Mouse (Mus musculus) hindbrain, postnatal 0 days (tissue): ENCODE measurements around the gene Frrs1l. TPM values are rescaled to one million over a fixed set of nuclear protein-coding genes. Genes with fewer than 3 reads are reported as not detected.

Experiments used
- ATAC-seq: fragments of 200-750 bp; cut with Nextera tagmentation; 2 replicates; pipeline ENCODE4 v1.8.0; 2017; ENCODE audit warnings: mild to moderate bottlenecking, moderate TSS enrichment, moderate library complexity
- DNase-seq: peaks from one replicate; pipeline ENCODE4 v3.0.0-alpha.2; 2015; ENCODE audit warnings: low spot score
- H3K27ac ChIP-seq: fragments of 300-500 bp; sonication (generic); 2 replicates; pipeline ENCODE4 v1.5.1; 2014; ENCODE audit warnings: mild to moderate bottlenecking
- H3K27me3 ChIP-seq: fragments of 300-500 bp; sonication (generic); 2 replicates; pipeline ENCODE4 v1.6.1; 2014; ENCODE audit warnings: low read length, mixed read lengths; ENCODE audit not compliant: insufficient read depth
- H3K36me3 ChIP-seq: fragments of 300-500 bp; sonication (generic); 2 replicates; pipeline ENCODE4 v1.6.1; 2014; ENCODE audit warnings: low read length, mixed read lengths; ENCODE audit not compliant: insufficient read depth
- H3K4me1 ChIP-seq: fragments of 300-500 bp; sonication (generic); 2 replicates; pipeline ENCODE4 v1.6.1; 2014; ENCODE audit warnings: antibody characterized with exemption, low read length, mixed read lengths; ENCODE audit not compliant: insufficient read depth
- H3K4me2 ChIP-seq: fragments of 300-500 bp; sonication (generic); 2 replicates; pipeline ENCODE4 v1.6.1; 2014; ENCODE audit warnings: low read depth, mild to moderate bottlenecking, low read length, moderate library complexity, mixed read lengths
- H3K4me3 ChIP-seq: fragments of 300-500 bp; sonication (generic); 2 replicates; pipeline ENCODE4 v1.5.1; 2014; ENCODE audit warnings: low read length
- H3K9ac ChIP-seq: fragments of 300-500 bp; sonication (generic); replicated peaks from 2 replicates; pipeline ENCODE4 v1.6.1; 2014; ENCODE audit warnings: mild to moderate bottlenecking, low read length, moderate library complexity, mixed read lengths
- H3K9me3 ChIP-seq: fragments of 300-500 bp; sonication (generic); 2 replicates; pipeline ENCODE4 v1.6.1; 2016; ENCODE audit warnings: low read length, mixed read lengths
- CTCF ChIP-seq: IDR thresholded peaks from 2 replicates; pipeline ENCODE4 v1.5.1; 2016; ENCODE audit warnings: antibody characterized with exemption, control low read depth, low read depth
- WGBS: fragments of 180-500 bp; shearing (Covaris S2); extraction: QIAGEN DNeasy Blood & Tissue Kit; methylation state at CpG from one replicate; pipeline ENCODE4 v1.1.7; 2014; 5-methylcytosine and 5-hydroxymethylcytosine counted together
- polyA plus RNA-seq: library from polyadenylated mRNA; unstranded; fragments of >200 nt; fragmentation: Nextera tagmentation; extraction: Ambion mirVana; gene quantifications from 2 replicates; pipeline ENCODE4 v1.2.1, GENCODE M21; 2015
- total RNA-seq: library from RNA; depleted of rRNA; stranded (reverse); fragments of >200 nt; gene quantifications from 2 replicates; pipeline ENCODE4 v1.2.3, GENCODE M21; 2014

Gene Frrs1l
- total and polyA plus RNA-seq, 2 experiments from 2014 or later: 22.5 to 38.1 TPM

GRCm38 (mm10) chr4:56926971-56927370 is 63.2 kb downstream of the Frrs1l start:
- WGBS: 87% methylated on average over 4 of the region's 4 CpGs
- no peak overlapping the region for H3K9ac ChIP-seq

GRCm38 (mm10) chr4:56922229-56922628 is 68.0 kb downstream of the Frrs1l start:
- 94% methylated on average over 11 of the region's 11 CpGs for WGBS
- H3K4me2 ChIP-seq: no peak overlapping the region
- no peak for ATAC-seq
- TF ChIP-seq CTCF: no peak
- H3K9me3 ChIP-seq: no peaks in the 10 kb centered on the region
- H3K9ac ChIP-seq: no peak overlapping the region
- H3K4me1 ChIP-seq: no peaks in the 10 kb centered on the region
- H3K27me3 ChIP-seq: no peaks in the 10 kb centered on the region
- peaks cover 34% of the 10 kb centered on the region for H3K36me3 ChIP-seq
- H3K27ac ChIP-seq: no peak overlapping the region
- no peak for DNase-seq
- H3K4me3 ChIP-seq: no peak overlapping the region

More at GRCm38 (mm10) chr4:56926971-56927370, 63.2 kb downstream of the Frrs1l start:
- Histone ChIP-seq H3K9me3 (no peaks in the 10 kb centered on the region), H3K27ac (no peak overlapping the region), H3K36me3 (peaks cover 37% of the 10 kb centered on the region), H3K27me3 (no peaks in the 10 kb centered on the region), H3K4me2 (no peak overlapping the region), H3K4me3 (no peak overlapping the region), H3K4me1 (no peaks in the 10 kb centered on the region)
- no peak for TF ChIP-seq CTCF
- ATAC-seq: no peak
- no peak for DNase-seq

GRCm38 (mm10) chr4:56915732-56916325 is 74.4 kb downstream of the Frrs1l start:
- Histone ChIP-seq H3K9ac (no peak overlapping the region), H3K4me3 (no peak overlapping the region), H3K9me3 (no peaks in the 10 kb centered on the region), H3K27me3 (no peaks in the 10 kb centered on the region), H3K4me2 (no peak overlapping the region), H3K36me3 (peaks cover 19% of the 10 kb centered on the region; the same call in 1 of the 2 replicates), H3K27ac (no peak overlapping the region), H3K4me1 (no peaks in the 10 kb centered on the region)
- TF ChIP-seq CTCF: no peak
- 93% methylated on average over 15 of the region's 15 CpGs for WGBS
- ATAC-seq (no peak), DNase-seq (no peak)

- DNase-seq (no peak), ATAC-seq (no peak)
- peaks cover 29% of the 10 kb centered on the region; the same call in 1 of the 2 replicates for H3K36me3 ChIP-seq
- H3K4me1 ChIP-seq: no peaks in the 10 kb centered on the region
- H3K27ac ChIP-seq: no peak overlapping the region
- H3K9ac ChIP-seq: no peak overlapping the region
- no peak overlapping the region for H3K4me3 ChIP-seq
- no peak overlapping the region for H3K4me2 ChIP-seq
- TF ChIP-seq CTCF: no peak
- no peaks in the 10 kb centered on the region for H3K9me3 ChIP-seq
- WGBS: 82% methylated on average over 1 of the region's 1 CpGs
- H3K27me3 ChIP-seq: no peaks in the 10 kb centered on the region
Observed at GRCm38 (mm10) chr4:56914761-56915160, 75.4 kb downstream of the Frrs1l start.

GRCm38 (mm10) chr4:56914338-56914737 is 75.9 kb downstream of the Frrs1l start:
- 95% methylated on average over 6 of the region's 6 CpGs for WGBS
- H3K9ac ChIP-seq: no peak overlapping the region
- DNase-seq (no peak), ATAC-seq (no peak)
- no peak overlapping the region for H3K4me3 ChIP-seq
- H3K9me3 ChIP-seq: no peaks in the 10 kb centered on the region
- no peak for TF ChIP-seq CTCF
- H3K4me1 ChIP-seq: no peaks in the 10 kb centered on the region
- H3K27ac ChIP-seq: no peak overlapping the region
- no peaks in the 10 kb centered on the region for H3K27me3 ChIP-seq
- H3K36me3 ChIP-seq: peaks cover 31% of the 10 kb centered on the region; the same call in 1 of the 2 replicates
- no peak overlapping the region for H3K4me2 ChIP-seq

GRCm38 (mm10) chr4:56912382-56913001 is 77.7 kb downstream of the Frrs1l start:
- H3K9ac ChIP-seq: no peak overlapping the region
- no peak overlapping the region for H3K4me2 ChIP-seq
- peaks cover 35% of the 10 kb centered on the region; the same call in 1 of the 2 replicates for H3K36me3 ChIP-seq
- H3K27ac ChIP-seq: no peak overlapping the region
- 88% methylated on average over 7 of the region's 7 CpGs for WGBS
- H3K4me3 ChIP-seq: no peak overlapping the region
- H3K27me3 ChIP-seq: no peaks in the 10 kb centered on the region
- ATAC-seq: no peak
- no peaks in the 10 kb centered on the region for H3K4me1 ChIP-seq
- TF ChIP-seq CTCF: no peak
- H3K9me3 ChIP-seq: no peaks in the 10 kb centered on the region
- DNase-seq: no peak

GRCm38 (mm10) chr4:56909568-56909967 is 80.6 kb downstream of the Frrs1l start:
- H3K9me3 ChIP-seq: no peaks in the 10 kb centered on the region
- TF ChIP-seq CTCF: no peak
- no peaks in the 10 kb centered on the region for H3K27me3 ChIP-seq
- H3K36me3 ChIP-seq: peaks cover 40% of the 10 kb centered on the region; the same call in 1 of the 2 replicates
- H3K4me1 ChIP-seq: no peaks in the 10 kb centered on the region
- ATAC-seq: no peak
- no peak overlapping the region for H3K9ac ChIP-seq
- H3K4me3 ChIP-seq: no peak overlapping the region
- no peak for DNase-seq
- no peak overlapping the region for H3K4me2 ChIP-seq
- WGBS: 82% methylated on average over 3 of the region's 3 CpGs
- no peak overlapping the region for H3K27ac ChIP-seq
